Mouse (Mus musculus) CH12.LX (cell line): Measurements from ENCODE around the gene Hist2h3c1. TPM values are rescaled to one million over a fixed set of nuclear protein-coding genes. Genes with fewer than 3 reads are reported as not detected.

Experiments
- DNase-seq: peaks from one replicate; pipeline ENCODE4 v3.0.0-alpha.2; 2013; ENCODE audit errors: extremely low read depth
- H3K27ac ChIP-seq: 2 replicates; pipeline ENCODE4 v1.5.1; 2012; ENCODE audit warnings: low read depth, mild to moderate bottlenecking, control low read depth, moderate library complexity; ENCODE audit not compliant: insufficient read depth
- H3K27me3 ChIP-seq: replicated peaks from 2 replicates; pipeline ENCODE3; 2012; ENCODE audit warnings: inconsistent platforms
- H3K36me3 ChIP-seq, 2 experiments: replicated peaks in 1 of 2; 2 replicates each; pipeline versions ENCODE3 to v1.6.1; 2012; ENCODE audit warnings: inconsistent platforms in 1 of 2, low read length in 1 of 2, mild to moderate bottlenecking in 1 of 2, mixed read lengths in 1 of 2, moderate library complexity in 1 of 2; ENCODE audit not compliant: control insufficient read depth in 1 of 2, insufficient read depth in 1 of 2
- H3K4me1 ChIP-seq, 2 experiments: 2 replicates each; pipeline ENCODE4 v1.6.1; 2012; ENCODE audit warnings: inconsistent platforms in 1 of 2, moderate library complexity in 1 of 2; ENCODE audit not compliant: insufficient read depth in 2 of 2, control insufficient read depth in 1 of 2
- H3K4me2 ChIP-seq: 2 replicates; pipeline ENCODE4 v1.6.1; 2012; ENCODE audit warnings: low read depth, mild to moderate bottlenecking, control low read depth; ENCODE audit not compliant: poor library complexity, insufficient read depth, severe bottlenecking
- H3K4me3 ChIP-seq, 3 experiments: fragments of 150-350 bp in 1 of 3; sonication (generic) in 1 of 3; replicated peaks in 1 of 3; 2 replicates each; pipeline versions ENCODE3 to v1.5.1; 2011 to 2012; ENCODE audit warnings: low read depth in 2 of 3, low read length in 2 of 3, mild to moderate bottlenecking in 2 of 3, moderate library complexity in 2 of 3, control low read depth in 1 of 3, improper control_type of control experiment in 1 of 3, inconsistent platforms in 1 of 3, mixed read lengths in 1 of 3; ENCODE audit not compliant: poor library complexity in 1 of 3
- H3K79me2 ChIP-seq: replicated peaks from 2 replicates; pipeline ENCODE4 v1.6.1; 2012; ENCODE audit warnings: mild to moderate bottlenecking, moderate library complexity; ENCODE audit not compliant: control insufficient read depth, poor library complexity, insufficient read depth, severe bottlenecking; ENCODE audit errors: extremely low read depth
- H3K9ac ChIP-seq: 2 replicates; pipeline ENCODE4 v1.6.1; 2012; ENCODE audit warnings: low read depth, mild to moderate bottlenecking, control low read depth, moderate library complexity; ENCODE audit not compliant: insufficient read depth
- H3K9me3 ChIP-seq: replicated peaks from 2 replicates; pipeline ENCODE3; 2012; ENCODE audit warnings: low read length, inconsistent platforms, mixed read lengths
- BHLHE40 ChIP-seq: IDR thresholded peaks from 2 replicates; pipeline ENCODE4 v1.6.1; 2011; ENCODE audit warnings: mild to moderate bottlenecking, low read depth, low read length, improper control_type of control experiment
- CHD1 ChIP-seq: IDR thresholded peaks from 2 replicates; pipeline ENCODE4 v1.6.1; 2012; ENCODE audit warnings: low read depth, low read length, improper control_type of control experiment, inconsistent platforms
- EP300 ChIP-seq: IDR thresholded peaks from 2 replicates; pipeline ENCODE4 v1.6.1; 2011; ENCODE audit warnings: low read length, improper control_type of control experiment
- GABPA ChIP-seq: IDR thresholded peaks from 2 replicates; pipeline ENCODE4 v1.6.1; 2012; ENCODE audit warnings: low read depth, low read length, improper control_type of control experiment, inconsistent platforms; ENCODE audit not compliant: insufficient replicate concordance
- HCFC1 ChIP-seq: IDR thresholded peaks from 2 replicates; pipeline ENCODE4 v1.6.1; 2012; ENCODE audit warnings: low read depth, mild to moderate bottlenecking, inconsistent platforms, low read length, improper control_type of control experiment
- JUN ChIP-seq: IDR thresholded peaks from 2 replicates; pipeline ENCODE4 v1.6.1; 2011; ENCODE audit warnings: low read depth, mild to moderate bottlenecking, low read length, improper control_type of control experiment, moderate library complexity; ENCODE audit not compliant: insufficient read depth
- JUND ChIP-seq: conservative IDR thresholded peaks from 2 replicates; pipeline ENCODE4 v1.6.1; 2011; ENCODE audit warnings: low read depth, low read length, improper control_type of control experiment
- MAX ChIP-seq: IDR thresholded peaks from 2 replicates; pipeline ENCODE4 v1.6.1; 2011; ENCODE audit warnings: low read length, improper control_type of control experiment
- MXI1 ChIP-seq: IDR thresholded peaks from 2 replicates; pipeline ENCODE4 v1.6.1; 2011; ENCODE audit warnings: mild to moderate bottlenecking, low read depth, low read length, improper control_type of control experiment
- MYC ChIP-seq: IDR thresholded peaks from 2 replicates; pipeline ENCODE4 v1.6.1; 2011; ENCODE audit warnings: low read depth, mild to moderate bottlenecking, improper control_type of control experiment, low read length
- NELFE ChIP-seq: IDR thresholded peaks from 2 replicates; pipeline ENCODE4 v1.6.1; 2011; ENCODE audit warnings: low read depth, low read length, improper control_type of control experiment
- PAX5 ChIP-seq: IDR thresholded peaks from 2 replicates; pipeline ENCODE4 v1.6.1; 2012; ENCODE audit warnings: low read length, inconsistent platforms, mixed read lengths
- POLR2AphosphoS2 ChIP-seq: IDR thresholded peaks from 2 replicates; pipeline ENCODE4 v1.6.1; 2011; ENCODE audit warnings: low read depth, low read length, improper control_type of control experiment
- SIN3A ChIP-seq: IDR thresholded peaks from 2 replicates; pipeline ENCODE4 v1.6.1; 2012; ENCODE audit warnings: low read length, improper control_type of control experiment, inconsistent platforms
- TBP ChIP-seq: conservative IDR thresholded peaks from 2 replicates; pipeline ENCODE4 v1.6.1; 2011; ENCODE audit warnings: low read depth, low read length, improper control_type of control experiment
- ZC3H11A ChIP-seq: IDR thresholded peaks from 2 replicates; pipeline ENCODE4 v1.6.1; 2012; ENCODE audit warnings: low read depth, mild to moderate bottlenecking, inconsistent platforms, low read length, improper control_type of control experiment
- ZMIZ1 ChIP-seq: IDR thresholded peaks from 2 replicates; pipeline ENCODE4 v1.6.1; 2012; ENCODE audit warnings: low read depth, mild to moderate bottlenecking, inconsistent platforms, low read length, improper control_type of control experiment
- dilution Hi-C: fragments of 300-500 bp; cut with MboI; formaldehyde crosslinking; loops from 2 replicates; pipeline ENCODE4 v1.14.3; 2020; ENCODE audit warnings: low sequenced_read_pairs; ENCODE audit not compliant: extremely low pct_unique_long_range_greater_than_20kb, extremely low pct_ligation_motif_present
- in situ Hi-C: fragments of 300-500 bp; cut with MboI; formaldehyde crosslinking; loops from 3 replicates; pipeline ENCODE4 v1.14.3; 2019; ENCODE audit warnings: low sequenced_read_pairs, low pct_ligation_motif_present, low pct_unique_long_range_greater_than_20kb, mixed read lengths
- polyA plus RNA-seq: library from polyadenylated mRNA; unstranded; fragments of >175 nt; gene quantifications from 2 replicates; pipeline ENCODE4 v1.2.1, GENCODE M21; 2012; ENCODE audit warnings: low read depth; ENCODE audit not compliant: insufficient read length
- total RNA-seq, 2 experiments: library from RNA; depleted of rRNA; stranded (reverse); fragments of 300-350 nt in 1 of 2; fragments of >200 nt in 1 of 2; gene quantifications; 2 replicates each; pipeline ENCODE4 v1.2.3; 2012 to 2014

Hist2h3c1 gene
- total and polyA plus RNA-seq, 3 experiments = 0.33 to 1.4 (median 1.4) TPM

DNA sequence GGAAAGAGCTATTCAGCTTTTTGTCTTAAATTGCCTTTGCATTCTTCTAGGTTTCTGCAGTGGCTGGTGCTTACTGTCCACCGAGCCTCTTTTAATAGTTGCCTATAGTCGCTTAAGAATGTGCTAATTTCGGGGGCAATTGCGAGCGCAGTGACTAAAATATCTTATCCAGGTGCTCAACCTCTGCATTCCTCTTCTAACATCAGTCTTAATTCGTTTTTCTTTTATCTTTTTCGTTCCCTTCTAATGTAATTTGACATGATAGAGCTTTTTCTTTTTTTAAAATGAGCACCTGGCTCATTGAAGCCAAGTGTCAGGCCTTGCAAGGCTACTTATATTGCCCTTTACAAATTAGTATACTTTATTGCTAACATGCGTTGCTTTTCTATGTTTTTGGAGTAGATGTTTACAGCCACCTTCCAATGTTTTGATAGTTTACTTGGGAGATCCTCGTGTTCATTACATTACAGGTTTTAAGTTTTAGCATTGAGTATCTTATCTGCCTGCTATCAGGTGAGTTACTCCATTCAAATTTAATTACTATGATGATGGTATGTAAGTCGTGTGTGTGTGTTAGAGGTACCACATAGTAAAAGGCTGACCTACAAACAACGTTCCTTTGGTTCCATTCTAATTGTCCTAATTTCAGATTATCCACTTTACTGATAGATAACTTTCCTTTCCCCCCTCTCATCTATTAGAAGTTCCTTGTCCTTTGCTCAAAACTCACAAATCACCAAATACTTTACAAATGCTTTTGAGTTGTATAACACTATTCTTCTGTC lies 1.1 kb downstream of the Hist2h3c1 start:
- dilution Hi-C loops = no loop called here
- no peaks in the 10 kb centered on the region for H3K79me2 ChIP-seq
- peak overlapping the region; percentile 62 for H3K4me2 ChIP-seq
- H3K4me1 ChIP-seq = peaks cover 10 to 35% of the 10 kb centered on the region in 2 experiments
- no peak for DNase-seq
- H3K9ac ChIP-seq = peak overlapping the region; percentile 89; the same call in 1 of the 2 replicates
- peak overlapping the region; percentile 8; the same call in 1 of the 2 replicates for H3K27ac ChIP-seq
- TF ChIP-seq BHLHE40 (no peak), TBP (0 out of 2 replicates have a peak, but pooled peaks have one; percentile 32), JUN (no peak), MAX (no peak), ZC3H11A (no peak), MYC (peak; percentile 40; the same call in 1 of the 2 replicates), CHD1 (no peak), ZMIZ1 (peak; percentile 95), POLR2AphosphoS2 (peak; percentile 99), SIN3A (0 out of 2 replicates have a peak, but pooled peaks have one; percentile 4), EP300 (no peak)
- H3K36me3 ChIP-seq = no peaks in the 10 kb centered on the region
- H3K27me3 ChIP-seq = no peaks in the 10 kb centered on the region
- H3K9me3 ChIP-seq = no peaks in the 10 kb centered on the region
- in situ Hi-C loops = no loop called here
- H3K4me3 ChIP-seq = peak overlapping the region; percentile 41 to 63 (median 48)

DNA sequence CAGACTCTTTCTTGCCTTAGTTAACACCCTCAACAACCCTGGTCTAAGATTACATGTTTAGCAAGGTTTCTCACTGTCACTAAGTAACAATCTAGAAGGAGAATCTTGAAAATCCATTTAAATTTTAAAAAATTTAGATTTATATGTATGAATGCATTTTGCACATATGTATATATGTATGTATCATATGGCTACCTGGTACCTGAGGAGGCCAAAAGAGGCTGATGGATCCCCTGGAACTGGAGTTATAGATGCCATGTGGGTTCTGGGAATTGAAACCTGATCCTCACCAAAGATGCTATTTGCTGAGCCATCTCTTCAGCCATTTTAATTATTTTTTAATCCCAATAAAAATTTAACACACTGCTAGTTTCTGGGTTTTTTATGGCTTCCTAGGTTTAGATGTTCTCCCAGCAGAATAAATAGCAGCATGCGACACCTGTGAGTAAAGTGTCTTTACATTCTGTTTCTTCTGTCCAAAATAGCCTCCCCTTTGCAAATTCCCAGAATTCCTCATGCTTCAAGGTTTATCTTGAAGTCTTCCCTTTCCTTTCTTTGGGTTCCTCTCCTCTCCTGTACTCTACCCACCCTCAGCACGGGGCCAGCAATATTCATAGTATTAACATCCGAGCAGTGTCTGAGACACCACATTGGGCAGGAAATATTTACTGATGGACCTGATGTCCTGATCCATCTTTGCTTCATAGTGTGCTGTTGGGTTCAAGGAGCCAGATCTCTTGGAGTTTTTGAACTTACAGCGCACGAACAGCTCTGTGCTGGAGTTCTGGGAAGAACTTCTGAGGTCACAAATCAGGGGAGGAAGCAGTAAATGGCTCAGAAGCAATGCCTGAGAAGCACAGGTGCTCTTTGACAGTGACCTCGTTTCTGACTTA lies 1.9 kb downstream of the Hist2h3c1 start:
- Histone ChIP-seq H3K4me3 (peak overlapping the region; percentile 41 to 63 (median 48)), H3K9me3 (no peaks in the 10 kb centered on the region), H3K4me1 (peaks cover 6 to 28% of the 10 kb centered on the region in 2 experiments; a peak in 3 of 4 replicates), H3K79me2 (no peaks in the 10 kb centered on the region), H3K27me3 (no peaks in the 10 kb centered on the region), H3K4me2 (peak overlapping the region; percentile 53), H3K9ac (peak overlapping the region; percentile 89; the same call in 1 of the 2 replicates), H3K36me3 (no peaks in the 10 kb centered on the region), H3K27ac (no peak overlapping the region)
- no peak for DNase-seq
- dilution Hi-C loops (no loop called here), in situ Hi-C loops (no loop called here)
- no peak for TF ChIP-seq MXI1
- TF ChIP-seq PAX5 = no peak
- TF ChIP-seq HCFC1 = no peak
- no peak for TF ChIP-seq EP300
- TF ChIP-seq BHLHE40 = no peak
- no peak for TF ChIP-seq NELFE
- no peak for TF ChIP-seq JUND
- TF ChIP-seq MAX = no peak
- TF ChIP-seq GABPA = no peak
